ENCODE assay signal across 23 mouse cellular contexts in the genomic region with DNA sequence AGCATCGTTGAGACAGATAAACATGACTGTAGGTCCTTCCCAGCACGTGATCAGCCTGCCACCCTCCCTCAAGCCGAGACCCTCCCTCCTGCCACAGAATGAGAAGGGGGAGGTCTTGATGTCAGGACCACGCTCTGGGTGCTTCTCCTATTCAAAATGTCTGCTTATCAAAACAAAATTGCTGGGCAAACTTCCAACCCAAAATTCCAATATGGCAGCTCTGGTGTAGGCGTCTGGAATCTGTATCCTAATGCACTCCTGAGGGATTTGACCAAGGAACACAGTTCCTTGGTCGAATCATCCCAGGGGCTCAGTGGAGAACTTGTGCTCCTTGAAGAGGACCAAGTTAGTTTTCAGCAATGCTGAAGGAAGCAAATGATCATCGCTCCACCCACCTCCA. TPM values are rescaled to one million over a fixed set of nuclear protein-coding genes. Genes with fewer than 3 reads are reported as not detected.
DNase-seq lines count a peak whose midpoint lies in the region; ATAC-seq and TF ChIP-seq lines count a peak whose summit lies in the region.
"Had no signal": no experiment of that assay in that cellular context is flagged by ENCODE, and none has a peak within 500 bp of the region (broad histone marks: within the 10 kb centered on the region; RNA-seq: fewer than 3 reads in every experiment).

No protein-coding gene starts in this region.

- no peak for TF ChIP-seq CTCF in stomach, postnatal 0 days (IDR thresholded peaks at IDR 0.05; ENCODE audit: low read depth)

- TF ChIP-seq EP300 in stomach, postnatal 0 days (optimal IDR thresholded peaks at IDR 0.05) = no peak

- no peak overlapping the region for H3K4me2 ChIP-seq in lung, embryonic 15.5 days
- H3K4me2 ChIP-seq in stomach, embryonic 15.5 days = no peak overlapping the region
- H3K4me2 ChIP-seq in stomach, postnatal 0 days (replicated peaks; ENCODE audit: low read depth) = no peak overlapping the region
- H3K4me2 ChIP-seq: embryonic facial prominence, embryonic 12.5 days; embryonic facial prominence, embryonic 15.5 days; heart, embryonic 11.5 days; hindbrain, embryonic 12.5 days; hindbrain, embryonic 15.5 days had no signal

- no peak for ATAC-seq in lung, embryonic 15.5 days (ENCODE audit: borderline replicate concordance, extremely low read depth, low FRiP score, low TSS enrichment)
- no peak for ATAC-seq in stomach, embryonic 15.5 days (ENCODE audit: insufficient read depth, low FRiP score, low read depth)
- ATAC-seq in stomach, postnatal 0 days (ENCODE audit: low FRiP score, low TSS enrichment) = no peak
- ATAC-seq: forebrain, embryonic 14.5 days had no signal

- no peak overlapping the region for H3K4me3 ChIP-seq in lung, embryonic 15.5 days
- H3K4me3 ChIP-seq in stomach, embryonic 15.5 days (replicated peaks) = no peak overlapping the region
- no peak overlapping the region for H3K4me3 ChIP-seq in stomach, postnatal 0 days (ENCODE audit: low read depth, low read length)
- H3K4me3 ChIP-seq: embryonic facial prominence, embryonic 12.5 days; embryonic facial prominence, embryonic 15.5 days; gastrocnemius, adult 2 months; hindbrain, embryonic 12.5 days; hindbrain, embryonic 15.5 days had no signal

- H3K27ac ChIP-seq in lung, embryonic 15.5 days = peak overlapping the region; percentile 78; the same call in 1 of the 2 replicates
- 0 out of 2 replicates have a peak overlapping the region, but pooled peaks have one; percentile 21 for H3K27ac ChIP-seq in stomach, embryonic 15.5 days
- H3K27ac ChIP-seq in stomach, postnatal 0 days (replicated peaks) = no peak overlapping the region
- H3K27ac ChIP-seq: embryonic facial prominence, embryonic 12.5 days; embryonic facial prominence, embryonic 15.5 days; gastrocnemius, adult 2 months; hindbrain, embryonic 12.5 days had no signal

- no peaks in the 10 kb centered on the region for H3K9me3 ChIP-seq in lung, embryonic 15.5 days
- H3K9me3 ChIP-seq in stomach, embryonic 15.5 days = no peaks in the 10 kb centered on the region
- no peaks in the 10 kb centered on the region for H3K9me3 ChIP-seq in stomach, postnatal 0 days (ENCODE audit: control insufficient read depth, low read length)
- H3K9me3 ChIP-seq: embryonic facial prominence, embryonic 12.5 days; embryonic facial prominence, embryonic 15.5 days; hindbrain, embryonic 12.5 days; hindbrain, embryonic 15.5 days had no signal

- H3K4me1 ChIP-seq in lung, embryonic 15.5 days = peaks cover 30% of the 10 kb centered on the region
- H3K4me1 ChIP-seq in stomach, embryonic 15.5 days = 0 out of 2 replicates have a peak, but pooled peaks cover 13% of the 10 kb centered on the region
- no peaks in the 10 kb centered on the region for H3K4me1 ChIP-seq in stomach, postnatal 0 days (replicated peaks; ENCODE audit: control insufficient read depth, insufficient read depth)

- H3K36me3 ChIP-seq in lung, embryonic 15.5 days = no peaks in the 10 kb centered on the region
- H3K36me3 ChIP-seq in stomach, embryonic 15.5 days = no peaks in the 10 kb centered on the region
- H3K36me3 ChIP-seq in stomach, postnatal 0 days (ENCODE audit: control insufficient read depth, insufficient read depth, low read length) = no peaks in the 10 kb centered on the region
- H3K36me3 ChIP-seq: embryonic facial prominence, embryonic 12.5 days; embryonic facial prominence, embryonic 15.5 days; hindbrain, embryonic 12.5 days; hindbrain, embryonic 15.5 days had no signal

- no peak overlapping the region for H3K9ac ChIP-seq in lung, embryonic 15.5 days
- H3K9ac ChIP-seq in stomach, embryonic 15.5 days = no peak overlapping the region
- no peak overlapping the region for H3K9ac ChIP-seq in stomach, postnatal 0 days (ENCODE audit: low read length)
- H3K9ac ChIP-seq: embryonic facial prominence, embryonic 12.5 days; embryonic facial prominence, embryonic 15.5 days; forebrain, postnatal 0 days; hindbrain, embryonic 12.5 days; hindbrain, embryonic 15.5 days had no signal

- no peaks in the 10 kb centered on the region for H3K27me3 ChIP-seq in lung, embryonic 15.5 days
- no peaks in the 10 kb centered on the region for H3K27me3 ChIP-seq in stomach, embryonic 15.5 days (replicated peaks)
- H3K27me3 ChIP-seq in stomach, postnatal 0 days (ENCODE audit: control insufficient read depth, insufficient read depth, low read length) = no peaks in the 10 kb centered on the region
- H3K27me3 ChIP-seq: embryonic facial prominence, embryonic 12.5 days; embryonic facial prominence, embryonic 15.5 days; hindbrain, embryonic 12.5 days; hindbrain, embryonic 15.5 days had no signal

- 56% methylated on average over 7 of the region's 7 CpGs for WGBS in lung, embryonic 15.5 days
- 71% methylated on average over 7 of the region's 7 CpGs for WGBS in stomach, embryonic 15.5 days
- 81% methylated on average over 7 of the region's 7 CpGs for WGBS in stomach, postnatal 0 days

- no peak for DNase-seq in lung, postnatal 14 days
- no peak for DNase-seq in stomach, postnatal 0 days (ENCODE audit: low spot score)
- DNase-seq in NIH3T3 (ENCODE audit: low read depth) = peak; percentile 14
- DNase-seq in kidney, postnatal 14 days = no peak
- DNase-seq: adrenal gland, adult 2 months; adrenal gland, postnatal 14 days; cerebellum, adult 11 months; cerebellum, adult 2 months; cerebellum, adult 9-11 months; cerebellum, postnatal 25 days; forebrain, postnatal 0 days; gastrocnemius, adult 2 months; gastrocnemius, postnatal 14 days; heart, adult 11 months had no signal

RNA-seq across cellular contexts. Expression of a gene that starts 25.5 kb away (rescaled TPM):
- polyA plus RNA-seq in lung, embryonic 15.5 days (2015; fragmentation: Nextera tagmentation; extraction: Ambion mirVana) = 0.31 and 0.60 TPM in 2 replicates
- 1.2 and 1.4 TPM in 2 replicates for polyA plus RNA-seq in stomach, embryonic 15.5 days (2015; fragmentation: Nextera tagmentation; extraction: Ambion mirVana)
- polyA plus RNA-seq in stomach, postnatal 0 days (2015; fragmentation: Nextera tagmentation; extraction: Ambion mirVana) = 3.4 and 4.7 TPM in 2 replicates
- polyA plus RNA-seq: heart, embryonic 14.5 days had no signal
